Mouse (Mus musculus) adrenal gland, postnatal 4 days (tissue): ENCODE results near the gene Pcgf1. TPM values are rescaled to one million over a fixed set of nuclear protein-coding genes. Genes with fewer than 3 reads are reported as not detected.
A peak's percentile ranks its signal among the peaks of the same experiment; 100 is the strongest.

Experiments
- DNase-seq, 2 experiments: peaks; one replicate each; pipeline ENCODE4 v3.0.0; 2021 to 2022; ENCODE audit warnings: low spot score in 2 of 2, mixed read lengths in 2 of 2
- microRNA-seq: library from miRNA; unstranded; fragments of <30 nt; microRNA quantifications from one replicate; pipeline ENCODE4 v1.2.0, GENCODE M21; 2021
- total RNA-seq, 2 experiments: library from RNA; stranded (reverse); gene quantifications; 2 replicates each; pipeline ENCODE4 v1.2.3; 2021

Gene Pcgf1
- total RNA-seq, 2 experiments from 2014 or later, result 69.2 to 79.1 TPM

GRCm38 (mm10) chr6:83120930-83121862 lies 43.5 kb downstream of the Pcgf1 start, which contains the start of gene Wbp1:
Gene Wbp1, minus strand, starts transcription at chr6:83121559.
- peak; percentile 74 to 90 for DNase-seq

GRCm38 (mm10) chr6:83121863-83122710 lies 44.4 kb downstream of the Pcgf1 start:
- DNase-seq, result no peak

- no peak for DNase-seq
Measured at GRCm38 (mm10) chr6:83122961-83123360, 45.3 kb downstream of the Pcgf1 start.

- peak; percentile 72 to 88 for DNase-seq
Measured at GRCm38 (mm10) chr6:83124851-83125312, 47.2 kb downstream of the Pcgf1 start.

- DNase-seq, result no peak
Measured at GRCm38 (mm10) chr6:83125331-83125730, 47.7 kb downstream of the Pcgf1 start, which contains the start of gene Ino80b. Gene Ino80b, minus strand, starts transcription at chr6:83125431.

GRCm38 (mm10) chr6:83127419-83127818 lies 49.8 kb downstream of the Pcgf1 start:
- no peak for DNase-seq

Small RNAs within 50 kb of the gene (microRNA-seq; reads per million reads assigned to microRNA genes)
- gene Mir3470a (not detected), gene Mir7040 (1.1 reads per million)

Other genes starting within 250 kb of the Pcgf1 start
- 1 to 10 TPM; 2.0 to 3.5 TPM for gene Sema4f, start 138.1 kb upstream of the Pcgf1 start, total RNA-seq
- under 1 TPM in 1 of 2 experiments, not detected in 1; 0.14 TPM for gene M1ap, start 131.0 kb upstream of the Pcgf1 start, total RNA-seq
- gene Dok1, start 44.4 kb upstream of the Pcgf1 start, total RNA-seq, result 10 to 100 TPM; 16.1 to 16.2 TPM
- gene Loxl3, start 43.7 kb upstream of the Pcgf1 start, total RNA-seq, result 1 to 10 TPM; 6.2 to 9.4 TPM
- 100 to 1,000 TPM; 170 to 175 TPM for gene Aup1, start 23.3 kb upstream of the Pcgf1 start, total RNA-seq
- gene Htra2, start 22.6 kb upstream of the Pcgf1 start, total RNA-seq, result 10 to 100 TPM; 63.3 to 68.5 TPM
- gene Dqx1, start 20.0 kb upstream of the Pcgf1 start, total RNA-seq, result 1 to 10 TPM; 4.1 to 4.4 TPM
- gene Tlx2, start 7.6 kb upstream of the Pcgf1 start, total RNA-seq, result 10 to 100 TPM; 24.0 to 30.0 TPM
- 10 to 100 TPM; 18.6 to 22.4 TPM for gene Lbx2, start 8.5 kb downstream of the Pcgf1 start, total RNA-seq
- 10 to 100 TPM; 10.0 to 15.7 TPM for gene Ccdc142, start 23.7 kb downstream of the Pcgf1 start, total RNA-seq
- gene Gm42688, start 23.7 kb downstream of the Pcgf1 start, total RNA-seq, result 10 to 100 TPM; 10.6 to 11.4 TPM
- 10 to 100 TPM; 77.6 to 82.6 TPM for gene Mrpl53, start 31.2 kb downstream of the Pcgf1 start, total RNA-seq
- 10 to 100 TPM; 60.1 to 64.3 TPM for gene Mogs, start 37.6 kb downstream of the Pcgf1 start, total RNA-seq
- 10 to 100 TPM; 84.5 to 86.4 TPM for gene Wbp1, start 43.7 kb downstream of the Pcgf1 start, total RNA-seq
- 10 to 100 TPM; 29.0 to 31.7 TPM for gene Ino80b, start 47.6 kb downstream of the Pcgf1 start, total RNA-seq
- 10 to 100 TPM; 36.8 to 40.3 TPM for gene Rtkn, start 57.6 kb downstream of the Pcgf1 start, total RNA-seq
- 1 to 10 TPM; 3.5 to 3.6 TPM for gene Wdr54, start 78.5 kb downstream of the Pcgf1 start, total RNA-seq
- under 1 TPM; 0.40 to 0.53 TPM for gene 1700003E16Rik, start 78.5 kb downstream of the Pcgf1 start, total RNA-seq
- 100 to 1,000 TPM; 156 to 176 TPM for gene Dctn1, start 88.1 kb downstream of the Pcgf1 start, total RNA-seq
- under 1 TPM; 0.40 to 0.42 TPM for gene Slc4a5, start 142.0 kb downstream of the Pcgf1 start, total RNA-seq
- gene Mthfd2, start 248.0 kb downstream of the Pcgf1 start, total RNA-seq, result 10 to 100 TPM; 18.2 to 23.8 TPM
- 10 to 100 TPM; 75.9 to 78.2 TPM for gene Mob1a, start 248.1 kb downstream of the Pcgf1 start, total RNA-seq